Mouse (Mus musculus) testis, adult 2 months (tissue): ENCODE data around the gene Gm20765.
"Not testable (repeated sequence)": the region's sequence is repeated elsewhere in the genome, so short reads cannot be mapped to it uniquely, and the experiment has no call there.

Experiments used
- CTCF ChIP-seq: fragments of 200-500 bp; IDR thresholded peaks from 2 replicates; pipeline ENCODE4 v1.5.1; 2012; ENCODE audit warnings: low read depth, mild to moderate bottlenecking, inconsistent platforms, low read length, moderate library complexity; ENCODE audit not compliant: control insufficient read depth, insufficient read depth, insufficient replicate concordance
- POLR2A ChIP-seq: fragments of 200-500 bp; IDR thresholded peaks from 2 replicates; pipeline ENCODE4 v1.6.1; 2012; ENCODE audit warnings: low read depth, mild to moderate bottlenecking, inconsistent platforms, low read length, moderate library complexity; ENCODE audit not compliant: control insufficient read depth

DNA sequence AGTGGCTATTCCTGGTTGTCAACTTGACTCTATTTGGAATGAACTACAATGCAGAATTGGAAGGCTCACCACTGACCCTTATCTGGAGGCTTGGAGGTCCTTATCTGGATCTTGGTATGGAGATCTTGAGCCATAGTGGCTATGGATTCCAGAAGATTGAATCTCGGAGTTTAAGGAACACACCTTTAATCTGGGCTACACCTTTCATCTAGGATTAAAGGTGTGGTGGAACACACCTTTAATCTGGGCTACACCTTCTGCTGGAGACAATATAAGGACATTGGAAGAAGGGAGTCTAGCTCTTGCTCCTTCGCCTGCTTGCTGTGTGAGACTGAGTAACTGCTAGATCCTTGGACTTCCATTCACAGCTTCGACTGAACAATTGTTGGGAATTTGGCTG is 34.1 kb upstream of the Gm20765 start, which contains the start of gene Gm6763:
- not testable (repeated sequence) for TF ChIP-seq CTCF, POLR2A
